Mouse (Mus musculus) limb, embryonic 14.5 days (tissue): ENCODE data around the gene Sec14l1. TPM values are rescaled to one million over a fixed set of nuclear protein-coding genes. Genes with fewer than 3 reads are reported as not detected.

Experiments used
- ATAC-seq: fragments of 200-750 bp; cut with Nextera tagmentation; 2 replicates; pipeline ENCODE4 v1.8.0; 2017; ENCODE audit warnings: low read depth, moderate number of reproducible peaks, moderate TSS enrichment; ENCODE audit not compliant: low FRiP score
- DNase-seq: peaks from one replicate; pipeline ENCODE4 v3.0.0-alpha.2; 2015; ENCODE audit warnings: low spot score
- H3K27ac ChIP-seq: fragments of 300-500 bp; sonication (generic); replicated peaks from 2 replicates; pipeline ENCODE4 v1.5.1; 2014; ENCODE audit warnings: low read depth, mild to moderate bottlenecking, low read length, moderate library complexity, mixed read lengths
- H3K27me3 ChIP-seq: fragments of 300-500 bp; sonication (generic); 2 replicates; pipeline ENCODE4 v1.6.1; 2014; ENCODE audit warnings: low read length, mixed read lengths; ENCODE audit not compliant: control insufficient read depth, insufficient read depth
- H3K36me3 ChIP-seq: fragments of 300-500 bp; sonication (generic); 2 replicates; pipeline ENCODE4 v1.6.1; 2014; ENCODE audit warnings: mild to moderate bottlenecking, low read length, moderate library complexity, mixed read lengths; ENCODE audit not compliant: control insufficient read depth, insufficient read depth
- H3K4me1 ChIP-seq: fragments of 300-500 bp; sonication (generic); 2 replicates; pipeline ENCODE4 v1.6.1; 2014; ENCODE audit warnings: antibody characterized with exemption, low read length, mixed read lengths; ENCODE audit not compliant: control insufficient read depth, insufficient read depth
- H3K4me2 ChIP-seq: fragments of 300-500 bp; sonication (generic); replicated peaks from 2 replicates; pipeline ENCODE4 v1.6.1; 2014; ENCODE audit warnings: low read depth, mild to moderate bottlenecking, low read length, moderate library complexity; ENCODE audit not compliant: severe bottlenecking
- H3K4me3 ChIP-seq: fragments of 300-500 bp; sonication (generic); replicated peaks from 2 replicates; pipeline ENCODE4 v1.5.1; 2014; ENCODE audit warnings: low read length
- H3K9ac ChIP-seq: fragments of 300-500 bp; sonication (generic); 2 replicates; pipeline ENCODE4 v1.6.1; 2014; ENCODE audit warnings: mild to moderate bottlenecking, low read depth, low read length, moderate library complexity; ENCODE audit not compliant: severe bottlenecking
- H3K9me3 ChIP-seq: fragments of 300-500 bp; sonication (generic); 2 replicates; pipeline ENCODE4 v1.6.1; 2016; ENCODE audit warnings: low read length; ENCODE audit not compliant: control insufficient read depth
- POLR2A ChIP-seq: fragments of 200-500 bp; IDR thresholded peaks from 2 replicates; pipeline ENCODE4 v1.8.0; 2012; ENCODE audit warnings: inconsistent platforms, mild to moderate bottlenecking, moderate library complexity, borderline replicate concordance; ENCODE audit not compliant: insufficient read depth, insufficient read length; ENCODE audit errors: extremely low read depth
- WGBS: fragments of 180-500 bp; shearing (Covaris S2); extraction: QIAGEN DNeasy Blood & Tissue Kit; methylation state at CpG from one replicate; pipeline ENCODE4 v1.1.7; 2014; 5-methylcytosine and 5-hydroxymethylcytosine counted together
- polyA plus RNA-seq, 2 experiments: library from polyadenylated mRNA; depleted of rRNA in 1 of 2; stranded (reverse) in 1 of 2; unstranded in 1 of 2; fragments of >200 nt; fragmentation: Nextera tagmentation in 1 of 2; extraction: Ambion mirVana in 1 of 2; gene quantifications; 2 replicates each; pipeline versions ENCODE4 v1.2.1 to v1.2.3; 2012 to 2014

The Sec14l1 gene
- polyA plus RNA-seq, 2 experiments = 38.7 to 72.5 TPM

DNA sequence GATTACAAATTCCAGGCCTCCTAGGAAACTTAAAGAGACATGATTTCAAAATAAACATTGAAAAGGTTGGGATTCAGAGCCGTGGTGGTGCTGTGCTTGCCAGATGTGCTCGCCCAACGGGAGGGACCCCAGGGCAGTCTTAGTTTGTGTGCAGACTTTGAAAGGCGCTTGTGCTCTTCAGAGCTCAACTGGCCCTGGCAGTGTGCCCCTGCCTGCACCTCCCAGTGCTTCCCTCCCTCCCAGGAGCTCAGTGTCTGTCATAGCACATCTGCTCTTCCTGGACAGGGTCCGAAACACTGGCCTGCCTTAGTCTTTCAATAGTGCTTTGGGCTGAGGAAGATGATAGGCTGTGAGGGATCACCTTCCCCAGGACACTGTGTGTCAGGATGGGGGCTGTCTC lies 15.9 kb downstream of the Sec14l1 start:
- Histone ChIP-seq H3K27ac (peak overlapping the region; percentile 56; the same call in 1 of the 2 replicates), H3K36me3 (peaks cover 20% of the 10 kb centered on the region; the same call in 1 of the 2 replicates), H3K4me2 (no peak overlapping the region), H3K4me3 (no peak overlapping the region), H3K9ac (no peak overlapping the region), H3K27me3 (no peaks in the 10 kb centered on the region), H3K9me3 (no peaks in the 10 kb centered on the region), H3K4me1 (peaks cover 56% of the 10 kb centered on the region)
- WGBS = 44% methylated on average over 5 of the region's 5 CpGs
- ATAC-seq (no peak), DNase-seq (peak; percentile 21)
- no peak for TF ChIP-seq POLR2A

GRCm38 (mm10) chr11:117131450-117131849 lies 16.5 kb downstream of the Sec14l1 start:
- ATAC-seq = no peak
- Histone ChIP-seq H3K4me1 (peaks cover 60% of the 10 kb centered on the region), H3K27me3 (no peaks in the 10 kb centered on the region), H3K4me2 (no peak overlapping the region), H3K27ac (no peak overlapping the region; the same call in 1 of the 2 replicates), H3K36me3 (peaks cover 18% of the 10 kb centered on the region; the same call in 1 of the 2 replicates), H3K9ac (no peak overlapping the region), H3K9me3 (no peaks in the 10 kb centered on the region), H3K4me3 (no peak overlapping the region)
- 97% methylated on average over 10 of the region's 10 CpGs for WGBS
- TF ChIP-seq POLR2A = no peak
- DNase-seq = no peak

DNA sequence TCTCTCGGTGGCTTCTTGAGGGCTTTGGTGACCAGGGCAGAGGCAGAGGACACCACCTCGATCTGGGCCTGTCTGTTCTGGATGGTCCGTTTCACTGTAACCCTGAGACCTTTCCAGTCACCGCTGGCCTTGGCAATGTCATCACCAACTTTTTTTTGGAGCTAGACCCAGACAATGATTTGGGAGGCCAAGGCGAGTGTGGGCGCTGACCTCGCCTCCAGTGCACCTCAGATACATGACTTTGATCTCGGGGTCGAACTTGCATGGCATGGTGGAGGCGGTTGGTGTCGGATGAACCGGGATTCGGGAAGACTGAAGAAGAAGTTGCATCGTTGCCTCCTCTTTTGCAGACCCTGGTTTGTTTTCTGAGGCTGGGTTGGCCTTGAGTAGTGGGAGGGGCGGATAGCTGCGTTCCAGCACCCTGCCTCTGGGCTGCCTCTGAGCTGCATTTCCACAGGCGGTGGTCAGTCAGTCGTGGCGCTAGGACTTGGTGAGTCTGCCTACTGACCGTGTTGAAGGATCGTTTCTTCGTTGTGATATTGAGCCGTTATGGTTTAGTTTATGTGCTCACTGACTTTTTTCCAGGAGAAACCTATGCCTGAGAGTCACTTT lies 19.9 kb downstream of the Sec14l1 start:
- Histone ChIP-seq H3K36me3 (peaks cover 14% of the 10 kb centered on the region), H3K9me3 (no peaks in the 10 kb centered on the region), H3K9ac (no peak overlapping the region), H3K4me1 (peaks cover 44% of the 10 kb centered on the region), H3K4me3 (no peak overlapping the region), H3K4me2 (peak overlapping the region; percentile 18; the same call in 1 of the 2 replicates), H3K27ac (peak overlapping the region; percentile 68), H3K27me3 (no peaks in the 10 kb centered on the region)
- DNase-seq (no peak), ATAC-seq (no peak)
- WGBS = 70% methylated on average over 23 of the region's 23 CpGs
- no peak for TF ChIP-seq POLR2A

DNA sequence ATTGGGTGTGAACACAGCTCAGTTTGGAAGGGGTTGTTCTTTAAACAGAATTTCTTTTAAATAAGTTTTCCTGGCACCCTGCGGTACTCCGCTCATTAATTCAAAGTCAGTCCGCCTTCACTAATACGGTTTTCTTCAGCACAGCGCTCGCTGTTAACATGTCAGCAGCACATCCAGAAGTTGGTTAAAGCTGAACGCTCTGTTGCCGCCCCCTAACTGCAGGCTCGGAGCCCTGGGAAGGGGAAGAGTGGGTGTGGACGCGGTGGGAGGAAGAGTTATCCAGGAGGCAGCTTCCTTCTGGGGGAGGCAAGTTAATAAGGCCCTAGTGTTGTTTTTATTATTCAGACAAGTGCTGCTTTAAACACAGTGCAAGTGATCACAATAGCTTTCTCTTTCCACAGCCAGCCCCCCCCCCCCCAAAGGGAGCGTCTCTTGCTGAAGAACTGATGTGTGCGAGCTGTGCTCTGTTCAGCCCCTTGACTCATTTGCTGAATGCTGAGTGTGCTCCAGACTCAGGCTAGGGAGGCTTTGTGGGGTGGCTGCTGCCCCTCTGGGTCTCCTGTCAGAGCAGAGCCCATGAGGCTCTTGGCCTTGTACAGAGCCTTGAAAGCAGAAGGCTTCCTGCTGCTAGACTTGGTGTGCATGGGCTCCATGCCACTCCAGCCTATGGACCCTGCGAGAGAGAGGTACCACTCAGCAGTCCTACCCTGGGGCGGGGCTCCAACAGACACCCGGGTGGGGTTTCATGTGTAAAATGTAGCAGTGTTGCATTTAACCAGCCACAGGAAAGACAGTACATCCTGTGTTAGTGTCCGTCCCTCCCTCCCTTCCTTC lies 20.7 kb downstream of the Sec14l1 start:
- no peak for ATAC-seq
- Histone ChIP-seq H3K27me3 (no peaks in the 10 kb centered on the region), H3K27ac (peak overlapping the region; percentile 68), H3K9ac (peak overlapping the region; percentile 38; the same call in 1 of the 2 replicates), H3K36me3 (peaks cover 14% of the 10 kb centered on the region), H3K4me1 (peaks cover 36% of the 10 kb centered on the region), H3K9me3 (no peaks in the 10 kb centered on the region), H3K4me2 (peak overlapping the region; percentile 18), H3K4me3 (no peak overlapping the region)
- WGBS = 35% methylated on average over 17 of the region's 17 CpGs
- no peak for TF ChIP-seq POLR2A
- DNase-seq = no peak

DNA sequence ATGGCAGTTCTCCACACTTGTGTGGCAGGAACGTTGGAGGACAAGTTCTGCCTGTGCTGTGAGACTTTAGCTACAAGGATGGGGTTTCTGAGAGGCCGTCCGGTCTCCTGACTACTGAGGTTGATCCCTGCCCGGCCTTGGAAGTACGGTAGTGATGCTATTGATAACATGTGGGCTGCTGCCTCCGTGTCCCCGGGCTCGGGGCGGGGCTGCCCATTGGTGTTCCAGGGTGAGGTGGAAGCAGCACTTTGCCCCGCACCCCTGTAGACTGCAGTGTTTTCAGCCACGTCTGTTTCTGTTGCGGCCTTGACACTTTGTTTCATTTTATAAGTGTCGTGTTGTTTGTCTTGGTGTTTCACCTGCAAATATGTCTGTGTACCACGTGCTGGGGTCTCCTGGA lies 21.9 kb downstream of the Sec14l1 start:
- Histone ChIP-seq H3K9me3 (no peaks in the 10 kb centered on the region), H3K27me3 (no peaks in the 10 kb centered on the region), H3K4me2 (no peak overlapping the region), H3K9ac (no peak overlapping the region), H3K36me3 (peaks cover 25% of the 10 kb centered on the region), H3K27ac (0 out of 2 replicates have a peak overlapping the region, but pooled peaks have one; percentile 7), H3K4me1 (peaks cover 32% of the 10 kb centered on the region), H3K4me3 (no peak overlapping the region)
- 88% methylated on average over 14 of the region's 14 CpGs for WGBS
- no peak for DNase-seq
- no peak for ATAC-seq
- TF ChIP-seq POLR2A = no peak
